Mouse (Mus musculus) embryonic fibroblast, embryonic 13.5 days (primary cell): ENCODE data around the gene Yy2.

Source experiments
- CTCF ChIP-seq: IDR thresholded peaks from 2 replicates; pipeline ENCODE4 v1.5.1; 2011; ENCODE audit warnings: mild to moderate bottlenecking, control low read depth, low read length, moderate library complexity, borderline replicate concordance; ENCODE audit not compliant: insufficient read depth
- POLR2A ChIP-seq: IDR thresholded peaks from 2 replicates; pipeline ENCODE4 v1.6.1; 2011; ENCODE audit warnings: low read depth, mild to moderate bottlenecking, control low read depth, low read length, moderate library complexity

DNA sequence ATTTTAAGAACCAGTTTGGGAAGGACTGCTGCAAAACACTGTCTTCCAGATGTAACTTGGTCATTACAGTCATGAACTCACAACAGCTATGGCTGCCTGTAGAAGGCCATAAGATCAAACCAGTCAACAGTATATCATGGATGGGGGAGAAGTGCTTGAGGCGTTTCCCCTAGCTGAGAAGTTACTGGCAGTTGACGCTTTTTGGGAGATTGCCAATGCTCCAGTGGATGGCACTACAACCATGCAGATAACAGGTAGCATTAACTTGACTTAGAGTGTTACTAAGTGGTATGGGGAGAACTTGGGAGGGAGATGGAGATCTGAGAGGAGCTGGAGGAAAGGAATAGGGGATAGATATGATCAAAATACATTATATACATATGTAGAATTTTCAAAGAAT lies 5.9 kb upstream of the Yy2 start:
- TF ChIP-seq CTCF = no peak
- no peak for TF ChIP-seq POLR2A
